In the genomic region with DNA sequence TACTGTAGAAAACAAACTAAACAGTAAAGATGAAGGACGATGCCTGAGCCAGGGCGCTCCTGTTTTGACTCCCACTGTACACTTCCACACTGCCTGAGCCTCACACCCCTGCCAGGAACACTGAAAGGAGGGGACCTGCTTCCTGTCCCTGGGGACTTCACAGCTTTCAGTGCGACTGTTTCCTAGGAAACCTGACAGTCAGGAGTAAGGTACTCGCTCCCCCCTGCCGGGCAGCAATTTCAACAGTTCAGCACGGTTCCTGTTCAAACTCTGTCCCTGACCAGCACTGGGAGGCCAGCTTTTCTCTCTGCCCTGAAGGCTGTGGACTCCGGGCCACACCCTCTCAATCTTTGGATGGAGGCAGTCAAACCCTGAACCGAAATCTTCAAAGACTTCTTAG, we compare ENCODE assay signal across 9 mouse cellular contexts. TPM values are rescaled to one million over a fixed set of nuclear protein-coding genes. Genes with fewer than 3 reads are reported as not detected.
DNase-seq lines count a peak whose midpoint lies in the region; ATAC-seq and TF ChIP-seq lines count a peak whose summit lies in the region.
"Had no signal": no experiment of that assay in that cellular context is flagged by ENCODE, and none has a peak within 500 bp of the region (broad histone marks: within the 10 kb centered on the region; RNA-seq: fewer than 3 reads in every experiment).

No protein-coding gene starts in this region.

- WGBS in forebrain, embryonic 13.5 days = under 1% methylated on average over 8 of the region's 8 CpGs

- no peaks in the 10 kb centered on the region for H3K27me3 ChIP-seq in forebrain, embryonic 13.5 days

- peak; percentile 75; the same call in 1 of the 2 replicates for ATAC-seq in forebrain, embryonic 13.5 days

- no peak for TF ChIP-seq CTCF in gastrocnemius, adult 2 months (IDR thresholded peaks at IDR 0.05)
- no peak for TF ChIP-seq CTCF in layer of hippocampus, adult 2 months (conservative IDR thresholded peaks at IDR 0.05)

- H3K27ac ChIP-seq in forebrain, embryonic 13.5 days = peak overlapping the region; percentile 31; the same call in 1 of the 2 replicates
- no peak overlapping the region for H3K27ac ChIP-seq in gastrocnemius, adult 2 months
- no peak overlapping the region for H3K27ac ChIP-seq in layer of hippocampus, adult 2 months

- no peaks in the 10 kb centered on the region for H3K36me3 ChIP-seq in forebrain, embryonic 13.5 days (ENCODE audit: poor library complexity, severe bottlenecking)

- H3K4me2 ChIP-seq in forebrain, embryonic 13.5 days = peak overlapping the region; percentile 11

- no peak overlapping the region for H3K4me3 ChIP-seq in forebrain, embryonic 13.5 days
- no peak overlapping the region for H3K4me3 ChIP-seq in gastrocnemius, adult 2 months
- H3K4me3 ChIP-seq in layer of hippocampus, adult 2 months = no peak overlapping the region
- H3K4me3 ChIP-seq: erythroblast, embryonic 14.5 days had no signal

- intact Hi-C loops in gastrocnemius, adult 2 months (cut with DNase I) = no loop called here

- 0 out of 2 replicates have a peak overlapping the region, but pooled peaks have one; percentile 21 for H3K9ac ChIP-seq in forebrain, embryonic 13.5 days

- H3K4me1 ChIP-seq in forebrain, embryonic 13.5 days = peaks cover 14% of the 10 kb centered on the region

- peak; percentile 14 for DNase-seq in thymus, postnatal 14 days
- DNase-seq in thymus, postnatal 4 days = no peak
- DNase-seq in mesoderm, embryonic 11.5 days (ENCODE audit: low read depth, low spot score) = peak; percentile 59
- no peak for DNase-seq in urinary bladder, postnatal 10 days (ENCODE audit: low spot score)
- no peak for DNase-seq in gastrocnemius, adult 2 months
- DNase-seq in layer of hippocampus, adult 2 months (ENCODE audit: low spot score in 2 of 2) = no peak

- H3K9me3 ChIP-seq in forebrain, embryonic 13.5 days (replicated peaks) = no peaks in the 10 kb centered on the region

RNA-seq across cellular contexts. Expression of a gene that starts 0.8 kb away (rescaled TPM):
- 0.34 and 0.46 TPM in 2 replicates for polyA plus RNA-seq in forebrain, embryonic 13.5 days (2015; fragmentation: Nextera tagmentation; extraction: Ambion mirVana)
- total RNA-seq in gastrocnemius, adult 2 months (2021) = under 1 TPM; 0.17 to 0.23 TPM
- total RNA-seq in layer of hippocampus, adult 2 months (2021) = 1 to 10 TPM; 5.0 to 6.0 TPM
- polyA plus RNA-seq: erythroblast, embryonic 14.5 days; heart, postnatal 0 days had no signal

RNA-seq across cellular contexts. Expression of a gene that starts 11.8 kb away (rescaled TPM):
- 106 TPM in 2 replicates for polyA plus RNA-seq in forebrain, embryonic 13.5 days (2015; fragmentation: Nextera tagmentation; extraction: Ambion mirVana)
- total RNA-seq in gastrocnemius, adult 2 months (2021) = 100 to 1,000 TPM in 1 of 2 experiments, 10 to 100 TPM in 1; 78.8 to 109 TPM
- total RNA-seq in layer of hippocampus, adult 2 months (2021) = 100 to 1,000 TPM; 143 to 145 TPM

Comparison
In these comparisons a context has a peak if more than half of its experiments do, and no peak if none do; other contexts are left out.
1. DNase-seq: peak in thymus, postnatal 14 days (single experiment) and mesoderm, embryonic 11.5 days (single experiment); none in thymus, postnatal 4 days (single experiment), urinary bladder, postnatal 10 days (single experiment), gastrocnemius, adult 2 months (single experiment) and layer of hippocampus, adult 2 months (0 of 2).
2. RNA of a gene that starts 0.8 kb away (total RNA-seq): 5.0 to 6.0 TPM in layer of hippocampus, adult 2 months; 0.17 to 0.23 TPM in gastrocnemius, adult 2 months; every median in the first group is over 4 times any median in the second.